Mouse (Mus musculus) induced T-regulatory cell, adult 2 months (primary cell): Measurements from ENCODE around the gene Il17rd.
A peak's percentile ranks its signal among the peaks of the same experiment; 100 is the strongest.

Experiments used
- DNase-seq: peaks from one replicate; pipeline ENCODE4 v3.0.0-alpha.2; 2012; ENCODE audit warnings: low read depth

The Il17rd gene

GRCm38 (mm10) chr14:27038783-27039182 is at the start of gene Il17rd:
TSS of gene Il17rd (plus strand) at chr14:27038941.
- peak; percentile 86 for DNase-seq

- no peak for DNase-seq
These were observed 47.1 kb upstream of the Il17rd start for GRCm38 (mm10) chr14:26991622-26992021.

- DNase-seq, result no peak
These were observed 45.3 kb upstream of the Il17rd start for GRCm38 (mm10) chr14:26993427-26993826.

GRCm38 (mm10) chr14:26994211-26994741 is 44.5 kb upstream of the Il17rd start, which contains the start of gene Hesx1:
TSS of gene Hesx1 (plus strand) at chr14:26994416.
- peak; percentile 82 for DNase-seq

- DNase-seq, result no peak
These were observed 42.5 kb upstream of the Il17rd start for GRCm38 (mm10) chr14:26996257-26996656.

GRCm38 (mm10) chr14:27000386-27000785 is 38.4 kb upstream of the Il17rd start:
- no peak for DNase-seq

- no peak for DNase-seq
These were observed 33.8 kb upstream of the Il17rd start for GRCm38 (mm10) chr14:27004906-27005305.

- DNase-seq, result no peak
These were observed 32.8 kb upstream of the Il17rd start for GRCm38 (mm10) chr14:27005937-27006336.

- DNase-seq, result peak; percentile 36
These were observed 27.2 kb upstream of the Il17rd start for GRCm38 (mm10) chr14:27011561-27011960.

- DNase-seq, result no peak
These were observed 25.1 kb upstream of the Il17rd start for GRCm38 (mm10) chr14:27013658-27014057.

- DNase-seq, result no peak
These were observed 20.8 kb upstream of the Il17rd start for GRCm38 (mm10) chr14:27017936-27018335.

- DNase-seq, result no peak
These were observed 18.9 kb upstream of the Il17rd start for GRCm38 (mm10) chr14:27019850-27020249.

- DNase-seq, result peak; percentile 85
These were observed 15.9 kb upstream of the Il17rd start for GRCm38 (mm10) chr14:27022876-27023275.

- no peak for DNase-seq
These were observed 14.1 kb upstream of the Il17rd start for GRCm38 (mm10) chr14:27024664-27025063.

- DNase-seq, result peak; percentile 79
These were observed 9.0 kb upstream of the Il17rd start for GRCm38 (mm10) chr14:27029771-27030173.

GRCm38 (mm10) chr14:27031142-27031541 is 7.6 kb upstream of the Il17rd start:
- peak; percentile 83 for DNase-seq

GRCm38 (mm10) chr14:27037513-27037912 is 1.2 kb upstream of the Il17rd start:
- DNase-seq, result no peak

GRCm38 (mm10) chr14:27039281-27040248 is 824 bp downstream of the Il17rd start:
- peak; percentile 41 for DNase-seq

GRCm38 (mm10) chr14:27040451-27040850 is 1.7 kb downstream of the Il17rd start:
- DNase-seq, result no peak

GRCm38 (mm10) chr14:27042280-27042983 is 3.7 kb downstream of the Il17rd start:
- DNase-seq, result no peak

- no peak for DNase-seq
These were observed 4.7 kb downstream of the Il17rd start for GRCm38 (mm10) chr14:27043416-27043815.

- no peak for DNase-seq
These were observed 5.7 kb downstream of the Il17rd start for GRCm38 (mm10) chr14:27044221-27044966.
